Mouse (Mus musculus) E14TG2a.4 (cell line): ENCODE measurements around the gene Ttc41.
"Not testable (repeated sequence)": the region's sequence is repeated elsewhere in the genome, so short reads cannot be mapped to it uniquely, and the experiment has no call there.

Source experiments
- CTCF ChIP-seq: conservative IDR thresholded peaks from 2 replicates; pipeline ENCODE4 v1.5.1; 2014; ENCODE audit warnings: low read length
- NANOG ChIP-seq: IDR thresholded peaks from 2 replicates; pipeline ENCODE4 v1.6.1; 2014; ENCODE audit warnings: borderline replicate concordance, low read length, mixed read lengths
- POU5F1 ChIP-seq: IDR thresholded peaks from 2 replicates; pipeline ENCODE4 v1.6.1; 2014; ENCODE audit warnings: low read length, borderline replicate concordance

GRCm38 (mm10) chr10:86684797-86685178, 20.8 kb upstream of the Ttc41 start:
- not testable (repeated sequence) for TF ChIP-seq CTCF, POU5F1, NANOG
